Mouse (Mus musculus): ENCODE data around the gene Cd200r1.

- TF ChIP-seq POLR2AphosphoS5 (IDR thresholded peaks at IDR 0.05; ENCODE audit: borderline replicate concordance, low read depth, low read length) (no peak), USF1 (IDR thresholded peaks at IDR 0.05; ENCODE audit: low read depth, low read length) (no peak), EP300 (IDR thresholded peaks at IDR 0.05; ENCODE audit: low read depth in 1 of 2, low read length in 2 of 2) (no peak), POLR2A (IDR thresholded peaks at IDR 0.05; ENCODE audit: control insufficient read depth in 1 of 2, insufficient read depth in 1 of 2, low read depth in 1 of 2, low read length in 2 of 2, poor library complexity in 1 of 2) (no peak), TBP (IDR thresholded peaks at IDR 0.05; ENCODE audit: low read depth, low read length) (no peak), GATA1 (IDR thresholded peaks at IDR 0.05; ENCODE audit: low read depth, low read length) (no peak), CTCF (IDR thresholded peaks at IDR 0.05 in 2 of 3, conservative IDR thresholded peaks at IDR 0.05 in 1 of 3; ENCODE audit: control insufficient read depth in 1 of 3, insufficient read depth in 1 of 3, low read depth in 2 of 3, low read length in 3 of 3, poor library complexity in 1 of 3, severe bottlenecking in 1 of 3) (peak in 2 of 3 experiments; percentile 62 to 86; a peak in 4 of 6 replicates), MEF2A (IDR thresholded peaks at IDR 0.05; ENCODE audit: extremely low read depth, insufficient replicate concordance, low read depth, low read length, poor library complexity, severe bottlenecking) (no peak), HCFC1 (IDR thresholded peaks at IDR 0.05; ENCODE audit: low read depth, low read length) (no peak), ZNF384 (IDR thresholded peaks at IDR 0.05; ENCODE audit: low read depth, low read length) (no peak), UBTF (IDR thresholded peaks at IDR 0.05; ENCODE audit: borderline replicate concordance, insufficient read depth, low read depth, low read length) (no peak), CHD2 (IDR thresholded peaks at IDR 0.05; ENCODE audit: low read length) (no peak), POLR2AphosphoS2 (IDR thresholded peaks at IDR 0.05; ENCODE audit: low read length) (no peak)
These were observed 45.0 kb upstream of the Cd200r1 start for GRCm38 (mm10) chr16:44720518-44720917.
